In the genomic region with DNA sequence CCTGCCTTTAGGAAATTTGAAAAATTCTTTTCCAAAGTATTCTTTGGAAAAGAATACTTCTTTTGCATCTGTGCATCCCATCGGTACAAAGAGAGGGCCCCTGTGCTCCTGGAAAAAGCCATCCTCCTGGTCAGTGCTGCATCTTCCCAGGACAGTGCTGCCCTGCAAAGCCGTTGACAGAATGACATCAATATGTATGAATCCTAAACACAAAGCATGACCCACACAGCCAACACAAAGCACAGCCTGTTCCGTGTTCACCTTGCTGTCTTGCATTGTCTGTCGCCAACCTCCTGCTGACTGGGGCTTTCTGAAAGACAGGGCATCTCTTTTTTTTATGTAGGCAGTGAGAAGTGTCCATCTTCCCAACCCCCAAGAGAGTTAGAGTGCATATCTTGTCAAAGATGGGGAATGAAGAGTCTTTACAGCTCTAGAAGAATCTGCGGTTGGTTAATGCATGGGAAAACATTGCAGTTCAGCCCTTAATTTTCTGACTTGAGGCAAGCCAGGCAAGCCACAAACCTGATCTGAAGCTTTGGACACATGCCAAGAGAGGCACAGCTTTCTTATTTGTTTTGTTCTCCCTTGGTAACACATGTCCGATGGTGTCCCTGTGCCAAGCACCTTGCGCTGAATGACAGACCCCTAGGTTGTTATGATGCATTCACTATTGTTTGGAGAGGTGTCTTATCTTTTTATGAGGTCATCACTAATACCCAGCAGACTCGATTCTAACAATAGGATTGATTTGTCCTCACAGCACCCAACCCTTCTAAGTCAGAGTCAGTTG, we compare ENCODE assay signal across 17 mouse cellular contexts. TPM values are rescaled to one million over a fixed set of nuclear protein-coding genes. Genes with fewer than 3 reads are reported as not detected.
DNase-seq lines count a peak whose midpoint lies in the region; ATAC-seq and TF ChIP-seq lines count a peak whose summit lies in the region.
"Had no signal": no experiment of that assay in that cellular context is flagged by ENCODE, and none has a peak within 500 bp of the region (broad histone marks: within the 10 kb centered on the region; RNA-seq: fewer than 3 reads in every experiment).

No protein-coding gene starts in this region.

- TF ChIP-seq EP300 in heart, postnatal 0 days (IDR thresholded peaks at IDR 0.05; ENCODE audit: low read depth) = no peak
- no peak for TF ChIP-seq EP300 in heart, adult 2 months (IDR thresholded peaks at IDR 0.05; ENCODE audit: insufficient read depth, low read depth, low read length)

- H3K9ac ChIP-seq in heart, postnatal 0 days (replicated peaks; ENCODE audit: low read depth, low read length) = no peak overlapping the region
- H3K9ac ChIP-seq in heart, adult 2 months (ENCODE audit: low read depth, low read length) = no peak overlapping the region
- H3K9ac ChIP-seq in hindbrain, postnatal 0 days (replicated peaks; ENCODE audit: low read length) = no peak overlapping the region
- H3K9ac ChIP-seq: kidney, embryonic 15.5 days; limb, embryonic 12.5 days; liver, embryonic 15.5 days; neural tube, embryonic 12.5 days had no signal

- intact Hi-C loops in heart, adult 2 months (cut with DNase I) = no loop called here

- H3K36me3 ChIP-seq in heart, postnatal 0 days (replicated peaks; ENCODE audit: control insufficient read depth, insufficient read depth, low read length) = peaks cover 9% of the 10 kb centered on the region
- no peaks in the 10 kb centered on the region for H3K36me3 ChIP-seq in heart, adult 2 months (ENCODE audit: control insufficient read depth, insufficient read depth, low read length)
- no peaks in the 10 kb centered on the region; the same call in 1 of the 2 replicates for H3K36me3 ChIP-seq in hindbrain, postnatal 0 days (ENCODE audit: insufficient read depth, low read length)
- no peaks in the 10 kb centered on the region for H3K36me3 ChIP-seq in kidney, adult 2 months (ENCODE audit: control insufficient read depth, insufficient read depth, low read length)
- H3K36me3 ChIP-seq: liver, embryonic 15.5 days; neural tube, embryonic 12.5 days had no signal

- H3K9me3 ChIP-seq in heart, postnatal 0 days (replicated peaks; ENCODE audit: control insufficient read depth, low read length) = no peaks in the 10 kb centered on the region
- no peaks in the 10 kb centered on the region for H3K9me3 ChIP-seq in hindbrain, postnatal 0 days (ENCODE audit: low read length)
- H3K9me3 ChIP-seq: kidney, embryonic 15.5 days; liver, embryonic 15.5 days; neural tube, embryonic 12.5 days had no signal

- H3K4me1 ChIP-seq in heart, postnatal 0 days (ENCODE audit: control insufficient read depth, insufficient read depth) = 0 out of 2 replicates have a peak, but pooled peaks cover 3% of the 10 kb centered on the region
- no peaks in the 10 kb centered on the region for H3K4me1 ChIP-seq in heart, adult 2 months (ENCODE audit: control insufficient read depth, insufficient read depth, low read length)
- H3K4me1 ChIP-seq in hindbrain, postnatal 0 days (ENCODE audit: insufficient read depth, low read length) = no peaks in the 10 kb centered on the region
- no peaks in the 10 kb centered on the region for H3K4me1 ChIP-seq in kidney, adult 2 months (ENCODE audit: control insufficient read depth, insufficient read depth, low read length)
- H3K4me1 ChIP-seq: kidney, embryonic 15.5 days; limb, embryonic 12.5 days; liver, embryonic 15.5 days; neural tube, embryonic 12.5 days had no signal

- 35% methylated on average over 8 of the region's 8 CpGs for WGBS in heart, postnatal 0 days
- WGBS in heart, adult 2 months = 41% methylated on average over 8 of the region's 8 CpGs
- 25% methylated on average over 8 of the region's 8 CpGs for whole genome bisulfite sequencing in hindbrain, postnatal 0 days
- WGBS in kidney, adult 2 months = 78% methylated on average over 8 of the region's 8 CpGs

- no peaks in the 10 kb centered on the region for H3K27me3 ChIP-seq in heart, postnatal 0 days (ENCODE audit: control insufficient read depth, insufficient read depth, low read length)
- no peaks in the 10 kb centered on the region for H3K27me3 ChIP-seq in heart, adult 2 months (ENCODE audit: control insufficient read depth, insufficient read depth, low read length)
- H3K27me3 ChIP-seq in hindbrain, postnatal 0 days (ENCODE audit: insufficient read depth, low read length) = no peaks in the 10 kb centered on the region
- H3K27me3 ChIP-seq in kidney, adult 2 months (replicated peaks; ENCODE audit: control insufficient read depth, insufficient read depth, low read length) = no peaks in the 10 kb centered on the region
- H3K27me3 ChIP-seq: kidney, embryonic 15.5 days; limb, embryonic 12.5 days; liver, embryonic 15.5 days; neural tube, embryonic 12.5 days had no signal

- no peak for TF ChIP-seq POLR2A in heart, adult 2 months (IDR thresholded peaks at IDR 0.05; ENCODE audit: insufficient read depth, low read depth, low read length)
- TF ChIP-seq POLR2A in kidney, adult 2 months (IDR thresholded peaks at IDR 0.05; ENCODE audit: low read depth, low read length) = no peak

- H3K27ac ChIP-seq in heart, postnatal 0 days (ENCODE audit: low read depth) = no peak overlapping the region
- H3K27ac ChIP-seq in heart, adult 2 months = no peak overlapping the region
- H3K27ac ChIP-seq in hindbrain, postnatal 0 days = no peak overlapping the region
- no peak overlapping the region for H3K27ac ChIP-seq in kidney, adult 2 months (ENCODE audit: insufficient read depth, low read depth, low read length)
- H3K27ac ChIP-seq: kidney, embryonic 15.5 days; limb, embryonic 12.5 days; liver, embryonic 15.5 days; neural tube, embryonic 12.5 days had no signal

- H3K4me2 ChIP-seq in heart, postnatal 0 days (ENCODE audit: low read depth, low read length) = no peak overlapping the region
- no peak overlapping the region for H3K4me2 ChIP-seq in hindbrain, postnatal 0 days (ENCODE audit: low read depth, low read length)
- H3K4me2 ChIP-seq: kidney, embryonic 15.5 days; limb, embryonic 12.5 days; liver, embryonic 15.5 days; neural tube, embryonic 12.5 days had no signal

- no peak for TF ChIP-seq CTCF in heart, postnatal 0 days (IDR thresholded peaks at IDR 0.05; ENCODE audit: low read depth)
- TF ChIP-seq CTCF in heart, adult 2 months (IDR thresholded peaks at IDR 0.05) = no peak
- no peak for TF ChIP-seq CTCF in hindbrain, postnatal 0 days (IDR thresholded peaks at IDR 0.05; ENCODE audit: low read depth)
- no peak for TF ChIP-seq CTCF in kidney, adult 2 months (conservative IDR thresholded peaks at IDR 0.05; ENCODE audit: insufficient read depth, insufficient read length, low read depth, low read length)

- no peaks in the 10 kb centered on the region for H3K79me2 ChIP-seq in heart, adult 2 months (replicated peaks; ENCODE audit: control insufficient read depth, insufficient read depth, low read length)

- peak; percentile 85 for ATAC-seq in heart, postnatal 0 days (ENCODE audit: insufficient read depth, low read depth)
- ATAC-seq in hindbrain, postnatal 0 days = no peak
- ATAC-seq: CD4-positive, CD25-positive, alpha-beta regulatory T cell, adult 4 months had no signal

- H3K4me3 ChIP-seq in heart, postnatal 0 days (ENCODE audit: low read depth, low read length) = no peak overlapping the region
- no peak overlapping the region for H3K4me3 ChIP-seq in heart, adult 2 months
- H3K4me3 ChIP-seq in hindbrain, postnatal 0 days (ENCODE audit: low read length) = no peak overlapping the region
- H3K4me3 ChIP-seq in kidney, adult 2 months (ENCODE audit: insufficient read depth, low read depth, low read length) = no peak overlapping the region
- H3K4me3 ChIP-seq: erythroblast, embryonic 14.5 days; kidney, embryonic 15.5 days; limb, embryonic 12.5 days; liver, embryonic 15.5 days; neural tube, embryonic 12.5 days had no signal

- peak; percentile 77 for DNase-seq in heart, postnatal 0 days (ENCODE audit: low spot score)
- no peak for DNase-seq in heart, adult 2 months
- DNase-seq in Muller cell, postnatal 12 days (ENCODE audit: inconsistent ontology term) = peak; percentile 26
- DNase-seq in NIH3T3 (ENCODE audit: low read depth) = peak; percentile 9
- peak; percentile 34 for DNase-seq in hindbrain, postnatal 0 days (ENCODE audit: low spot score)
- no peak for DNase-seq in urinary bladder, postnatal 36 days (ENCODE audit: low spot score in 2 of 2)
- DNase-seq in kidney, adult 2 months = no peak
- DNase-seq: adrenal gland, postnatal 10 days; cerebellum, adult 9-11 months; gastrocnemius, postnatal 36 days; lung, postnatal 36 days had no signal

RNA-seq across cellular contexts. Expression of gene Anxa3, which starts 45.7 kb away (rescaled TPM):
- total RNA-seq in heart, postnatal 0 days (2014; rRNA removed; ENCODE audit: low replicate concordance) = 42.0 and 51.2 TPM in 2 replicates
- 49.4 and 50.3 TPM in 2 replicates for polyA plus RNA-seq in heart, postnatal 0 days (2015; fragmentation: Nextera tagmentation; extraction: Ambion mirVana)
- total RNA-seq in heart, adult 2 months (2021) = 10 to 100 TPM; 24.5 to 27.4 TPM
- polyA plus RNA-seq in heart, adult 2 months (2012; rRNA removed) = 18.5 and 26.6 TPM in 2 replicates
- total RNA-seq in hindbrain, postnatal 0 days (2014; rRNA removed) = 23.8 and 23.9 TPM in 2 replicates
- polyA plus RNA-seq in hindbrain, postnatal 0 days (2015; fragmentation: Nextera tagmentation; extraction: Ambion mirVana) = 30.3 and 31.7 TPM in 2 replicates
- 12.1 and 14.5 TPM in 2 replicates for polyA plus RNA-seq in kidney, adult 2 months (2012; rRNA removed)
- polyA plus RNA-seq: erythroblast, embryonic 14.5 days had no signal

Comparison
In these comparisons a context has a peak if more than half of its experiments do, and no peak if none do; other contexts are left out.
1. DNase-seq: peak in heart, postnatal 0 days (single experiment), Muller cell, postnatal 12 days (single experiment), NIH3T3 (single experiment) and hindbrain, postnatal 0 days (single experiment); none in heart, adult 2 months (0 of 2), urinary bladder, postnatal 36 days (0 of 2) and kidney, adult 2 months (single experiment).